Mouse (Mus musculus) kidney, postnatal 0 days (tissue): ENCODE data around the gene Gm20388. TPM values are rescaled to one million over a fixed set of nuclear protein-coding genes. Genes with fewer than 3 reads are reported as not detected.

Experiments used
- ATAC-seq: fragments of 200-750 bp; cut with Nextera tagmentation; replicated peaks from 2 replicates; pipeline ENCODE4 v1.8.0; 2017; ENCODE audit warnings: low read depth, moderate number of reproducible peaks, moderate TSS enrichment, moderate library complexity; ENCODE audit not compliant: low FRiP score
- DNase-seq: peaks from one replicate; pipeline ENCODE4 v3.0.0-alpha.2; 2016; ENCODE audit warnings: low spot score
- H3K27ac ChIP-seq: fragments of 300-500 bp; sonication (generic); 2 replicates; pipeline ENCODE4 v1.5.1; 2014; ENCODE audit warnings: mild to moderate bottlenecking
- H3K27me3 ChIP-seq: fragments of 300-500 bp; sonication (generic); 2 replicates; pipeline ENCODE4 v1.6.1; 2014; ENCODE audit warnings: low read length, mixed read lengths; ENCODE audit not compliant: insufficient read depth
- H3K36me3 ChIP-seq: fragments of 300-500 bp; sonication (generic); 2 replicates; pipeline ENCODE4 v1.6.1; 2014; ENCODE audit warnings: low read length, mixed read lengths; ENCODE audit not compliant: insufficient read depth
- H3K4me1 ChIP-seq: fragments of 300-500 bp; sonication (generic); replicated peaks from 2 replicates; pipeline ENCODE4 v1.6.1; 2014; ENCODE audit warnings: antibody characterized with exemption, low read length, mixed read lengths; ENCODE audit not compliant: insufficient read depth
- H3K4me2 ChIP-seq: fragments of 300-500 bp; sonication (generic); 2 replicates; pipeline ENCODE4 v1.6.1; 2014; ENCODE audit warnings: mild to moderate bottlenecking, low read length, moderate library complexity, mixed read lengths
- H3K4me3 ChIP-seq: fragments of 300-500 bp; sonication (generic); replicated peaks from 2 replicates; pipeline ENCODE4 v1.5.1; 2014; ENCODE audit warnings: low read depth, low read length
- H3K9ac ChIP-seq: fragments of 300-500 bp; sonication (generic); 2 replicates; pipeline ENCODE4 v1.6.1; 2014; ENCODE audit warnings: low read depth, low read length
- H3K9me3 ChIP-seq: fragments of 300-500 bp; sonication (generic); replicated peaks from 2 replicates; pipeline ENCODE4 v1.6.1; 2016; ENCODE audit warnings: low read length, inconsistent platforms, mixed read lengths
- CTCF ChIP-seq: IDR thresholded peaks from 2 replicates; pipeline ENCODE4 v1.5.1; 2016; ENCODE audit warnings: antibody characterized with exemption, low read depth, mild to moderate bottlenecking, moderate library complexity
- WGBS: fragments of 180-500 bp; shearing (Covaris S2); extraction: QIAGEN DNeasy Blood & Tissue Kit; methylation state at CpG from one replicate; pipeline ENCODE4 v1.1.7; 2014; 5-methylcytosine and 5-hydroxymethylcytosine counted together
- polyA plus RNA-seq: library from polyadenylated mRNA; unstranded; fragments of >200 nt; fragmentation: Nextera tagmentation; extraction: Ambion mirVana; gene quantifications from 2 replicates; pipeline ENCODE4 v1.2.1, GENCODE M21; 2015

Gene Gm20388
- polyA plus RNA-seq, 1 experiment from 2014 or later, result not detected

- ATAC-seq, result no peak
- H3K36me3 ChIP-seq, result no peaks in the 10 kb centered on the region
- no peak overlapping the region for H3K4me3 ChIP-seq
- H3K9me3 ChIP-seq, result no peaks in the 10 kb centered on the region
- no peak overlapping the region for H3K9ac ChIP-seq
- H3K4me2 ChIP-seq, result no peak overlapping the region
- H3K27ac ChIP-seq, result 0 out of 2 replicates have a peak overlapping the region, but pooled peaks have one; percentile 16
- no peaks in the 10 kb centered on the region for H3K27me3 ChIP-seq
- TF ChIP-seq CTCF, result no peak
- 58% methylated on average over 26 of the region's 26 CpGs for WGBS
- H3K4me1 ChIP-seq, result peaks cover 20% of the 10 kb centered on the region; the same call in 1 of the 2 replicates
- DNase-seq, result no peak
These were observed 1569.9 kb downstream of the Gm20388 start for GRCm38 (mm10) chr8:121480411-121481031.

GRCm38 (mm10) chr8:121484072-121484782 is 1573.6 kb downstream of the Gm20388 start:
- Histone ChIP-seq H3K4me2 (peak overlapping the region; percentile 22), H3K36me3 (no peaks in the 10 kb centered on the region), H3K4me1 (peaks cover 20% of the 10 kb centered on the region; the same call in 1 of the 2 replicates), H3K4me3 (no peak overlapping the region), H3K9ac (no peak overlapping the region), H3K9me3 (no peaks in the 10 kb centered on the region), H3K27ac (no peak overlapping the region), H3K27me3 (no peaks in the 10 kb centered on the region)
- DNase-seq (no peak), ATAC-seq (peak; percentile 53)
- no peak for TF ChIP-seq CTCF
- WGBS, result 26% methylated on average over 22 of the region's 23 CpGs

- WGBS, result 46% methylated on average over 9 of the region's 9 CpGs
- no peak overlapping the region for H3K4me2 ChIP-seq
- DNase-seq (no peak), ATAC-seq (no peak)
- no peaks in the 10 kb centered on the region for H3K9me3 ChIP-seq
- no peaks in the 10 kb centered on the region for H3K27me3 ChIP-seq
- no peaks in the 10 kb centered on the region for H3K4me1 ChIP-seq
- H3K9ac ChIP-seq, result no peak overlapping the region
- peak; percentile 7; the same call in 1 of the 2 replicates for TF ChIP-seq CTCF
- no peak overlapping the region for H3K27ac ChIP-seq
- no peak overlapping the region for H3K4me3 ChIP-seq
- H3K36me3 ChIP-seq, result no peaks in the 10 kb centered on the region
These were observed 1581.0 kb downstream of the Gm20388 start for GRCm38 (mm10) chr8:121491633-121492032.

GRCm38 (mm10) chr8:121497621-121498020 is 1587.0 kb downstream of the Gm20388 start:
- Histone ChIP-seq H3K4me1 (peaks cover 6% of the 10 kb centered on the region; the same call in 1 of the 2 replicates), H3K4me3 (no peak overlapping the region), H3K9me3 (no peaks in the 10 kb centered on the region), H3K4me2 (no peak overlapping the region), H3K36me3 (no peaks in the 10 kb centered on the region), H3K27me3 (no peaks in the 10 kb centered on the region), H3K27ac (no peak overlapping the region), H3K9ac (no peak overlapping the region)
- TF ChIP-seq CTCF, result peak; percentile 29; the same call in 1 of the 2 replicates
- ATAC-seq (no peak), DNase-seq (no peak)
- WGBS, result 84% methylated on average over 6 of the region's 6 CpGs

GRCm38 (mm10) chr8:121511751-121512150 is 1601.1 kb downstream of the Gm20388 start:
- ATAC-seq (no peak), DNase-seq (no peak)
- 58% methylated on average over 9 of the region's 9 CpGs for WGBS
- Histone ChIP-seq H3K4me1 (no peaks in the 10 kb centered on the region), H3K36me3 (no peaks in the 10 kb centered on the region), H3K4me3 (no peak overlapping the region), H3K9ac (no peak overlapping the region), H3K4me2 (no peak overlapping the region), H3K27me3 (no peaks in the 10 kb centered on the region), H3K27ac (no peak overlapping the region), H3K9me3 (no peaks in the 10 kb centered on the region)
- no peak for TF ChIP-seq CTCF

GRCm38 (mm10) chr8:121513429-121513828 is 1602.8 kb downstream of the Gm20388 start:
- H3K27me3 ChIP-seq, result no peaks in the 10 kb centered on the region
- ATAC-seq (peak; percentile 61), DNase-seq (peak; percentile 89)
- no peak overlapping the region for H3K4me2 ChIP-seq
- no peaks in the 10 kb centered on the region for H3K4me1 ChIP-seq
- H3K27ac ChIP-seq, result no peak overlapping the region
- peak; percentile 95 for TF ChIP-seq CTCF
- no peak overlapping the region for H3K9ac ChIP-seq
- no peaks in the 10 kb centered on the region for H3K36me3 ChIP-seq
- WGBS, result 2% methylated on average over 12 of the region's 12 CpGs
- no peak overlapping the region for H3K4me3 ChIP-seq
- no peaks in the 10 kb centered on the region for H3K9me3 ChIP-seq
